Mouse (Mus musculus) liver, embryonic 12.5 days (tissue): Measurements from ENCODE around the gene Taok3. TPM values are rescaled to one million over a fixed set of nuclear protein-coding genes. Genes with fewer than 3 reads are reported as not detected.

Source experiments
- ATAC-seq: fragments of 200-750 bp; cut with Nextera tagmentation; 2 replicates; pipeline ENCODE4 v1.8.0; 2017; ENCODE audit warnings: moderate number of reproducible peaks, mild to moderate bottlenecking, moderate library complexity
- H3K27ac ChIP-seq: fragments of 300-500 bp; sonication (generic); 2 replicates; pipeline ENCODE4 v1.5.1; 2016; ENCODE audit warnings: mild to moderate bottlenecking
- H3K27me3 ChIP-seq: fragments of 300-500 bp; sonication (generic); replicated peaks from 2 replicates; pipeline ENCODE4 v1.6.1; 2016; ENCODE audit warnings: mild to moderate bottlenecking, moderate library complexity
- H3K36me3 ChIP-seq: fragments of 300-500 bp; sonication (generic); 2 replicates; pipeline ENCODE4 v1.6.1; 2016; ENCODE audit warnings: mild to moderate bottlenecking, moderate library complexity
- H3K4me1 ChIP-seq: fragments of 300-500 bp; sonication (generic); 2 replicates; pipeline ENCODE4 v1.6.1; 2016
- H3K4me2 ChIP-seq: fragments of 300-500 bp; sonication (generic); 2 replicates; pipeline ENCODE4 v1.6.1; 2016; ENCODE audit warnings: mild to moderate bottlenecking, moderate library complexity
- H3K4me3 ChIP-seq: fragments of 300-500 bp; sonication (generic); 2 replicates; pipeline ENCODE4 v1.5.1; 2016; ENCODE audit warnings: mild to moderate bottlenecking, moderate library complexity
- H3K9ac ChIP-seq: fragments of 300-500 bp; sonication (generic); 2 replicates; pipeline ENCODE4 v1.6.1; 2016; ENCODE audit warnings: mild to moderate bottlenecking, moderate library complexity
- H3K9me3 ChIP-seq: fragments of 300-500 bp; sonication (generic); replicated peaks from 2 replicates; pipeline ENCODE4 v1.6.1; 2016; ENCODE audit warnings: mild to moderate bottlenecking, moderate library complexity
- WGBS: fragments of 180-500 bp; shearing (Covaris S2); methylation state at CpG from one replicate; pipeline ENCODE4 v1.1.7; 2016; ENCODE audit not compliant: insufficient replicate concordance; 5-methylcytosine and 5-hydroxymethylcytosine counted together
- polyA plus RNA-seq: library from polyadenylated mRNA; unstranded; fragments of >200 nt; fragmentation: Nextera tagmentation; extraction: Ambion mirVana; gene quantifications from 2 replicates; pipeline ENCODE4 v1.2.1, GENCODE M21; 2016

The Taok3 gene
- polyA plus RNA-seq, 1 experiment from 2014 or later: 67.9 TPM

- peaks cover 94% of the 10 kb centered on the region for H3K36me3 ChIP-seq
- no peak overlapping the region for H3K27ac ChIP-seq
- ATAC-seq: no peak
- H3K9ac ChIP-seq: no peak overlapping the region
- WGBS: 71% methylated on average over 8 of the region's 8 CpGs
- no peaks in the 10 kb centered on the region for H3K9me3 ChIP-seq
- no peaks in the 10 kb centered on the region for H3K27me3 ChIP-seq
- H3K4me3 ChIP-seq: no peak overlapping the region
- peaks cover 7% of the 10 kb centered on the region; the same call in 1 of the 2 replicates for H3K4me1 ChIP-seq
- no peak overlapping the region for H3K4me2 ChIP-seq
Observed at GRCm38 (mm10) chr5:117245170-117245569, 125.2 kb downstream of the Taok3 start.

- Histone ChIP-seq H3K4me3 (no peak overlapping the region), H3K4me2 (no peak overlapping the region)
- WGBS: 64% methylated on average over 10 of the region's 10 CpGs
Observed at GRCm38 (mm10) chr5:117248351-117248750, 128.4 kb downstream of the Taok3 start.

GRCm38 (mm10) chr5:117250796-117251195, 130.9 kb downstream of the Taok3 start:
- no peaks in the 10 kb centered on the region for H3K4me1 ChIP-seq
- no peaks in the 10 kb centered on the region for H3K27me3 ChIP-seq
- H3K9ac ChIP-seq: no peak overlapping the region
- no peak overlapping the region for H3K4me2 ChIP-seq
- no peak overlapping the region for H3K4me3 ChIP-seq
- H3K36me3 ChIP-seq: peaks cover 96% of the 10 kb centered on the region
- no peaks in the 10 kb centered on the region for H3K9me3 ChIP-seq
- WGBS: 81% methylated on average over 18 of the region's 24 CpGs
- ATAC-seq: no peak
- H3K27ac ChIP-seq: no peak overlapping the region

More at GRCm38 (mm10) chr5:117248351-117248750, 128.4 kb downstream of the Taok3 start:
- no peak overlapping the region for H3K27ac ChIP-seq
- H3K9me3 ChIP-seq: no peaks in the 10 kb centered on the region
- no peak overlapping the region for H3K9ac ChIP-seq
- peaks cover 95% of the 10 kb centered on the region for H3K36me3 ChIP-seq
- no peak for ATAC-seq
- H3K27me3 ChIP-seq: no peaks in the 10 kb centered on the region
- peaks cover 7% of the 10 kb centered on the region; the same call in 1 of the 2 replicates for H3K4me1 ChIP-seq

- Histone ChIP-seq H3K4me2 (no peak overlapping the region), H3K27ac (no peak overlapping the region), H3K27me3 (no peaks in the 10 kb centered on the region), H3K36me3 (peaks cover 96% of the 10 kb centered on the region), H3K4me3 (no peak overlapping the region), H3K9me3 (no peaks in the 10 kb centered on the region), H3K9ac (no peak overlapping the region), H3K4me1 (no peaks in the 10 kb centered on the region)
- 91% methylated on average over 3 of the region's 3 CpGs for WGBS
- no peak for ATAC-seq
Observed at GRCm38 (mm10) chr5:117251763-117252162, 131.8 kb downstream of the Taok3 start.

GRCm38 (mm10) chr5:117258276-117258675, 138.3 kb downstream of the Taok3 start:
- WGBS: 87% methylated on average over 15 of the region's 15 CpGs

GRCm38 (mm10) chr5:117263566-117263965, 143.6 kb downstream of the Taok3 start:
- peaks cover 5% of the 10 kb centered on the region; the same call in 1 of the 2 replicates for H3K9me3 ChIP-seq
- H3K27me3 ChIP-seq: no peaks in the 10 kb centered on the region
- no peaks in the 10 kb centered on the region for H3K4me1 ChIP-seq
- ATAC-seq: no peak
- 83% methylated on average over 21 of the region's 21 CpGs for WGBS
- no peak overlapping the region for H3K4me3 ChIP-seq
- peaks cover 97% of the 10 kb centered on the region for H3K36me3 ChIP-seq
- no peak overlapping the region for H3K4me2 ChIP-seq
- no peak overlapping the region for H3K9ac ChIP-seq
- no peak overlapping the region for H3K27ac ChIP-seq

More at GRCm38 (mm10) chr5:117258276-117258675, 138.3 kb downstream of the Taok3 start:
- H3K27ac ChIP-seq: no peak overlapping the region
- H3K36me3 ChIP-seq: peaks cover 100% of the 10 kb centered on the region
- H3K27me3 ChIP-seq: no peaks in the 10 kb centered on the region
- no peaks in the 10 kb centered on the region for H3K9me3 ChIP-seq
- no peak overlapping the region for H3K4me2 ChIP-seq
- no peaks in the 10 kb centered on the region for H3K4me1 ChIP-seq
- H3K9ac ChIP-seq: no peak overlapping the region
- H3K4me3 ChIP-seq: no peak overlapping the region
- ATAC-seq: no peak

- Histone ChIP-seq H3K4me2 (no peak overlapping the region), H3K9me3 (peaks cover 5% of the 10 kb centered on the region; the same call in 1 of the 2 replicates), H3K27ac (no peak overlapping the region), H3K27me3 (no peaks in the 10 kb centered on the region), H3K4me1 (no peaks in the 10 kb centered on the region), H3K9ac (no peak overlapping the region), H3K4me3 (no peak overlapping the region), H3K36me3 (peaks cover 97% of the 10 kb centered on the region)
- WGBS: 82% methylated on average over 5 of the region's 5 CpGs
- ATAC-seq: no peak
Observed at GRCm38 (mm10) chr5:117264701-117265100, 144.8 kb downstream of the Taok3 start.

- 71% methylated on average over 14 of the region's 14 CpGs for WGBS
- ATAC-seq: no peak
Observed at GRCm38 (mm10) chr5:117267913-117268312, 148.0 kb downstream of the Taok3 start.

GRCm38 (mm10) chr5:117268749-117269148, 148.8 kb downstream of the Taok3 start:
- Histone ChIP-seq H3K9ac (no peak overlapping the region), H3K27ac (no peak overlapping the region), H3K27me3 (no peaks in the 10 kb centered on the region), H3K36me3 (peaks cover 92% of the 10 kb centered on the region), H3K4me1 (no peaks in the 10 kb centered on the region), H3K9me3 (0 out of 2 replicates have a peak, but pooled peaks cover 1% of the 10 kb centered on the region), H3K4me3 (no peak overlapping the region), H3K4me2 (no peak overlapping the region)
- ATAC-seq: no peak
- WGBS: 73% methylated on average over 5 of the region's 5 CpGs

More at GRCm38 (mm10) chr5:117267913-117268312, 148.0 kb downstream of the Taok3 start:
- Histone ChIP-seq H3K9me3 (peaks cover 5% of the 10 kb centered on the region; the same call in 1 of the 2 replicates), H3K27ac (no peak overlapping the region), H3K9ac (no peak overlapping the region), H3K27me3 (no peaks in the 10 kb centered on the region), H3K4me1 (no peaks in the 10 kb centered on the region), H3K4me3 (no peak overlapping the region), H3K4me2 (no peak overlapping the region), H3K36me3 (peaks cover 92% of the 10 kb centered on the region)

GRCm38 (mm10) chr5:117269395-117269794, 149.5 kb downstream of the Taok3 start:
- Histone ChIP-seq H3K27me3 (no peaks in the 10 kb centered on the region), H3K9me3 (no peaks in the 10 kb centered on the region), H3K27ac (no peak overlapping the region), H3K36me3 (peaks cover 92% of the 10 kb centered on the region), H3K9ac (no peak overlapping the region), H3K4me2 (no peak overlapping the region), H3K4me3 (no peak overlapping the region), H3K4me1 (no peaks in the 10 kb centered on the region)
- ATAC-seq: no peak
- 90% methylated on average over 12 of the region's 12 CpGs for WGBS

- no peak overlapping the region for H3K4me3 ChIP-seq
- no peaks in the 10 kb centered on the region for H3K27me3 ChIP-seq
- H3K4me1 ChIP-seq: no peaks in the 10 kb centered on the region
- H3K9me3 ChIP-seq: no peaks in the 10 kb centered on the region
- H3K9ac ChIP-seq: no peak overlapping the region
- H3K4me2 ChIP-seq: no peak overlapping the region
- no peak for ATAC-seq
- peaks cover 78% of the 10 kb centered on the region for H3K36me3 ChIP-seq
- no peak overlapping the region for H3K27ac ChIP-seq
- WGBS: 93% methylated on average over 14 of the region's 14 CpGs
Observed at GRCm38 (mm10) chr5:117271945-117272344, 152.0 kb downstream of the Taok3 start.

GRCm38 (mm10) chr5:117274817-117275216, 154.9 kb downstream of the Taok3 start:
- ATAC-seq: no peak
- no peak overlapping the region for H3K27ac ChIP-seq
- H3K4me3 ChIP-seq: no peak overlapping the region
- H3K4me2 ChIP-seq: no peak overlapping the region
- no peak overlapping the region for H3K9ac ChIP-seq
- H3K4me1 ChIP-seq: no peaks in the 10 kb centered on the region
- no peaks in the 10 kb centered on the region for H3K27me3 ChIP-seq
- no peaks in the 10 kb centered on the region for H3K9me3 ChIP-seq
- WGBS: 57% methylated on average over 5 of the region's 5 CpGs
- peaks cover 50% of the 10 kb centered on the region for H3K36me3 ChIP-seq

- 98% methylated on average over 6 of the region's 6 CpGs for WGBS
Observed at GRCm38 (mm10) chr5:117277784-117278183, 157.9 kb downstream of the Taok3 start.

More at GRCm38 (mm10) chr5:117277784-117278183, 157.9 kb downstream of the Taok3 start:
- Histone ChIP-seq H3K36me3 (peaks cover 43% of the 10 kb centered on the region), H3K4me1 (peaks cover 16% of the 10 kb centered on the region; the same call in 1 of the 2 replicates), H3K27me3 (no peaks in the 10 kb centered on the region), H3K9me3 (no peaks in the 10 kb centered on the region), H3K27ac (no peak overlapping the region), H3K4me2 (no peak overlapping the region), H3K9ac (no peak overlapping the region), H3K4me3 (no peak overlapping the region)
- ATAC-seq: no peak
